Mouse (Mus musculus) c-Kit-positive CD71-positive TER-119-negative erythroid progenitor cells, embryonic 14.5 days (primary cell): ENCODE measurements around the gene Fam83f.

Source experiments
- DNase-seq: peaks from one replicate; pipeline ENCODE4 v3.0.0-alpha.2; 2013; ENCODE audit warnings: low read depth

Fam83f gene

GRCm38 (mm10) chr15:80671295-80672252 lies at the start of gene Fam83f:
TSS of gene Fam83f (plus strand) at chr15:80671847.
- DNase-seq: no peak

GRCm38 (mm10) chr15:80623171-80623837 lies 48.3 kb upstream of the Fam83f start:
- DNase-seq: peak; percentile 66

- DNase-seq: no peak
These were observed 45.2 kb upstream of the Fam83f start for GRCm38 (mm10) chr15:80626472-80626871.

GRCm38 (mm10) chr15:80630147-80630546 lies 41.5 kb upstream of the Fam83f start:
- no peak for DNase-seq

- no peak for DNase-seq
These were observed 40.9 kb upstream of the Fam83f start for GRCm38 (mm10) chr15:80630711-80631110.

- DNase-seq: no peak
These were observed 40.3 kb upstream of the Fam83f start for GRCm38 (mm10) chr15:80631311-80631710.

GRCm38 (mm10) chr15:80632280-80632893 lies 39.3 kb upstream of the Fam83f start:
- no peak for DNase-seq

GRCm38 (mm10) chr15:80634391-80635193 lies 37.1 kb upstream of the Fam83f start:
- DNase-seq: peak; percentile 76

- no peak for DNase-seq
These were observed 34.8 kb upstream of the Fam83f start for GRCm38 (mm10) chr15:80636757-80637372.

- DNase-seq: no peak
These were observed 32.5 kb upstream of the Fam83f start for GRCm38 (mm10) chr15:80639071-80639702.

GRCm38 (mm10) chr15:80639874-80640273 lies 31.8 kb upstream of the Fam83f start:
- DNase-seq: no peak

GRCm38 (mm10) chr15:80641702-80642435 lies 29.8 kb upstream of the Fam83f start:
- DNase-seq: no peak

- DNase-seq: no peak
These were observed 26.4 kb upstream of the Fam83f start for GRCm38 (mm10) chr15:80645006-80645797.

- no peak for DNase-seq
These were observed 22.6 kb upstream of the Fam83f start for GRCm38 (mm10) chr15:80648977-80649606.

- DNase-seq: no peak
These were observed 21.2 kb upstream of the Fam83f start for GRCm38 (mm10) chr15:80650412-80650811.

- DNase-seq: no peak
These were observed 17.8 kb upstream of the Fam83f start for GRCm38 (mm10) chr15:80653865-80654264.

GRCm38 (mm10) chr15:80658815-80659471 lies 12.7 kb upstream of the Fam83f start:
- no peak for DNase-seq

GRCm38 (mm10) chr15:80660963-80661362 lies 10.7 kb upstream of the Fam83f start:
- DNase-seq: no peak
